Mouse (Mus musculus): ENCODE results near the gene Gm11639.

Gm11639 gene

DNA sequence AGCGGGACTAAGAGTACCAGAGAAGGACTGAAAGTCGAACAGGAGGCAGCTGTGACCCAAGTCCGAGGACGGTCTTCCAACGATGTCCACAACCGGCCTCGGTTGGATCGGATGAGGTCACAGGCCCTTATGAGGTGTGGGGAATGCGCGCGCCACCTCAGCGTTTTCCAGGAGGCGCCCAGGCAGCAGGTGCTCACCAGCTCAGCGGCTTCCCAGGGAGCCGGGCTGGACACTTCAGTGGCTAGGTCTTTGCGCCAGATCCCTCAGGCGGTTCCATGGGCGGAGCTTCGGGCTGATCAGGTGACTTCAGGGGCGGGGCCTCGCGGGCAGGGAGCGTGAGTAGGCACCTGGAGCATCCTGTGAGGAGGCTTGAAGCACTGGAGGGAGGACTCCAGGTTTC lies at the start of gene Gm11639:
Gm11639 (plus strand) TSS at position 160 of the 400 bp plus-strand sequence.
- DNase-seq: peak; percentile 41 to 42

DNA sequence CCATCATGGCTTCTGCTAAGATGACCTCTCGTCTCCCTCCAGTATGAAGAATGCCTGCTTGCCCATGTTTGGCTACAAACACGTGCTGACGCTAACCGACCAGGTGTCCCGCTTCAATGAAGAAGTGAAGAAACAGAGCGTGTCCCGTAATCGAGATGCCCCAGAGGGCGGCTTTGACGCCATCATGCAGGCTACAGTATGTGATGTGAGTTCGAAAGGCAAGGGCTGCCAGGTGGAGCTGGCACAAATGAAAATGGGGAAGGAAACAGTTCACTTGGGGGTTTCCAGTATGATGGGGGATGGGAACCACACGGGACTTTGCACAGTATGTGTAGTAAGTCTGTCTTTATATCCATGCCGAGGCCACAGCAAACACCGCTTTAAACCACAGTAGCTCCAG lies 48.5 kb upstream of the Gm11639 start:
- no peak for DNase-seq

DNA sequence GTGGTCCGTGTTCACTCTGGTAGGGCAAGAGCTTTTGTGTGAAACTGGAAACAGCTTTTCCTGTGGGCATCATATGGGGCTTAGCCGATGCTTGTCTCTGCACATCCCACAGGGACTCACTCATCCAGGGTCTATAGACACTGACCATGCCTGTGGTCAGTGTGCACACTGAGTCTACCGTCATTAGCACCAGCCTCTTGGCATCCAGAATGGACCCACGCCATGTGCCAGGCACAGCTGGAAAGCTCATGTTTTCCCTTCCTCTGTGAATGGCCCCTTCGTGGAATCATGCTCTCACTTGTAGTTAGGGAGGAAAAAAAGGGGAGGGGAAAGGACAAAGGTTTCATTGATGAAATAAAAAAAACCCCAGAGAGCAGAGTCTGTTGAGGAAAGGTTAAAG lies 47.5 kb upstream of the Gm11639 start:
- peak; percentile 41 to 50 for DNase-seq

DNA sequence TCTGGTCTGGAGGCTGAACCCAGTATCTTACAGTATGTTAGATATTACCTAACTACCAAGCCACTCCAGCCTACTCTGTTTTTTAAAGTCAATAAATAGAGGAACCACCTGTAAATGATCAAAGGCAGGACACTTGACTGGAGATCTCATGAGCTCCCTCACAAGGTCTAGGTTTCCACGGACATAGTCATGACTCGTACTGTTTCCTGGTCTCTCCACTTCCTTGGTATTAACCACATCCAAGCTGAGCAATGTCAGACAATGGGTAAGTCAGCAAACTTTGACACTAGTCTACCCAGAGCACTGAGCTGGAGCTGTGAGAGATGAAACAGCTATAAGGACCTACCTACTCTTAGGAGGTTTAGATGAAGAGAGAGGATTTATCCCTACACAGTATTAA lies 46.6 kb upstream of the Gm11639 start:
- DNase-seq: no peak

DNA sequence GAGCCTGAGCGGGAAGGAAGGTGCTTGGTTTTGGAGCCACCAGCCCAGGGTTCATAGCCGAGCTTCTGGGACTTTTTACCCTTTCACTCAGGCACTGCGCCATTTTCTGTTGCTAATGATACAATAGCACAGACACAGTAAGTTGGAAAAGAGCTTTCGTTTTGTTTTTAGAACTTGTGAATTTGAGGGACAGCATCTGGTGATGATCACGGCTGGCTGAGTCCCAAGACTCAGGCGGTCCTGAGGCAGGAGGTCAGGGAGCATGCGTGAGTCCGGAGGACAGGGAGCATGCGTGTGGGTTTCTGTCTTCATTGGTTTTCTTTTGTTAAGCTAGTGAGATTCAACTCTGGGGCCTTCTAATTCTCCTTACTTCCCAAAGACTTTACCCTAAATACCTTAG lies 45.9 kb upstream of the Gm11639 start:
- no peak for DNase-seq

DNA sequence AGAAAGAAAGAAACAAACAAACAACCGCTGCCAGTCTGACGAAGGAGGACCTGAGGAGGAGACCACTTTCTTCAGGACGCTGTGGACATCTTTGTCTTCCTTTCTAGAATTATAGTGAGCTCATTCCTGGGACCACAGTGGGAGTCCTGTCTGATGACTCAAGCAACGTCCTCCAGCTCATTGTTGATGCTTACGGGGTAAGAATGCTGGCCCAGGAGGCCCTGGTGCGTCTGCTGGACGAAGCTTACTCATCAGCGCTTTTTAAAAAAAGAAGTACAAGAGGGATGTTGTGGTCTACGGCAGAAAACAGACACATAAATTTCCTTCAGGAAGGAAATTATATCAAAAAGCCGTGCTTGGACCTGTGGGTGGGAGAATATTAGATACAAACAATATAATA lies 44.6 kb upstream of the Gm11639 start:
- no peak for DNase-seq

DNA sequence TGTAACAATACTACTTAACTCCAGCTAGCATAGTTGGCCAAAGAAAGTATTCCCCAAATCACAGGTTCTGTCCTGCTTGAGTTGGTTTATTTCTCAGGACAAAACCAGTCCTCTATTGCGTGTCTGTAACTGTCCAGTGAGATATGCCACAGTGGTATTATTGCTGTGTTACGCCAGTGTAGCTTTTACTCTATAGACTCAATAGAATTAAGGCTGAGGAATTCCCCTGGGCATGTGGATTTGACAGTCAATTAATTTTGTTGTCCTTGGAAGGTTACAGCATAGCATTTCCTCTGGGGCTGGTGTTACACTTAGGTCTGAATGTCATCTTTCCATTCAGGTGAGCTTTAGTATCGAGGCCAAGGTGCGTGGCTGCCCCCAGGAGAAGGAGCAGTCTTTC lies 42.3 kb upstream of the Gm11639 start:
- DNase-seq: no peak

DNA sequence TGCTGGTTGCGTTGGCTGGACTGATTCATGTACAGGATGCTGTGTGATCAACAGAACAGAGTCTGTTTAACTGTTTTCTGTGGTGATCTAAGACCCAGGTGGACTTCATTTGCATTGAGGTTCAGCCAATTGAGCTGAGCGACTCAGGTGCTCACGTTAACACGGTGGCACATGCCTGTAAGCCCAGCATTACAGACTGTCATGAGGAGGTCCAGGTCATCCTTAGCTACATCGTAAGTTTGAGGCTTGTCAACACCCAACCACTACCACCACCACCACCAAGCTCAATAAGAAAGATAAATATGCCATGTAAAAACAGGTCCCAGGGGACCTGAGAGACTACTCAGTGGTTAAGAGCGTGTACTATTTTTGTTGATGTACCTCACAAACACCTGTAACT lies 40.1 kb upstream of the Gm11639 start:
- DNase-seq: no peak

DNA sequence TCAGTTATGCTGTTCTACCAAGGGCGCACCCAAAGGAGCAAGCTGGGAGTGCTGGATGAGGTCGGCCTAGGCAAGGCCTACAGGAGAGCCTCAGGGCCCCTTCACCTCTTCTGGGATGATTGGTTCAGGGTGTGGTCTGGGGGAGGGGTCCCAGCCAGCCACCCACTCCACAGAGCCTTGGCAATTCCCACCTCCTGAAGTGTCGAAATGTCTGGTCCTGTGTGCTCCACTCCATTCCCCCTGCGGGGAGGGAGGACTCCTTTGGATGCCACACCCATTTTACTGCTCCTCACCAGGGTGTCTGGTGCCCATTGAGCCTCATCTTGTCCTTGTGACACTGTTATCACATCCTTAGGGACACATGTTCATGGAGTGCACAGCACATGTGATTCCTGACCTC lies 39.3 kb upstream of the Gm11639 start:
- DNase-seq: no peak

DNA sequence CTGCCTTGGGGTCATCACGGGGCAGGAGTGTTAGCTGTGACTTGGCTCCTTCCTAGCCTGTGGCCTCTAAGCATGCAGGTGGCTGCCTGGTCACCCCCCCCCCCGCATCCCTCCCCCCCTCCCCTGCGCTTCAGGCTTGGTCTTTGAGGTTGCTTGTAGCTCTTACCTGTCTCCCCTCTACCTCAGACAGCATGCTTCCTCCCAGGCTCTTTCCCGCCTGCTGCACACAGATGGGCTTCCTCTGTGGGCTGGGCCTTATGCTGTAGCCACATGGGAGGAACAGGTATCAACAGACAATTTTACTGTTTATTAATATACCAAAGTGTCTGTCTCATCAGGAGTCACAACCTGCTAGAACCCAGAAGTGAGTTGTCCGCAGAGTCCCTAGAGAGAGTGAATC lies 38.9 kb upstream of the Gm11639 start:
- no peak for DNase-seq

DNA sequence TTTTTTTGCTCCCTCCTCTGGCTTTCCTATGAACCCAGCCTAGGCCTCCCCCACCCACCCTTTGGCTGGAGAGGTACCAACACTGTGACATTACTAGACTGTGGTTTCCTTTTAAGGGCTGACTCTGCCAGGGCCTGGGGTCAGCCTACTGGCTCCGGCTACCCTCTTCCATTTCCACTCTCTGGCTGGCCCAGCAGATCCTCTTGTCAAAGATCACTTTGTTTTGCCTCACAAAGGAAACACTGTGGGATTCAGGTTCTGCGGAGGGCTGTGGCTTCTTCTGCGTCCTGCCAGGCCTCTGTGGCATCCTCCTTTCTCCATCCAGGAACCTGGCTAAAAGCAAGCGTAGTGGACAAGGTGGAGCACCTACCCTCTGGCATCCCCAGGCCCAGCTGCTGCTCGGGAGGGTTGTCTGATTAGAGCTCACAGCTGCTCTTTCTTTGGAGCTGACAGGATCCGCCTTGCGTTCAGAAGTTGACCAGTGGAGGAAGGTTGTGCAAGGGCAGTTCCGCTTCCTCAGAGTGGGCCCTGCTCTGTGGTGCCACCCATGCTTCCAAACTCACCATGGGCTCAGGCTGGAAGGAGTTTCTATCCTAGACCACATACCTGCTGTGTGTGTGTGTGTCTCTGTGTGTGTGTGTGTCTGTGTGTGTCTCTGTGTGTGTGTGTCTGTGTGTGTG lies 38.2 kb upstream of the Gm11639 start:
- peak in 1 of 2 experiments; percentile 25 for DNase-seq

DNA sequence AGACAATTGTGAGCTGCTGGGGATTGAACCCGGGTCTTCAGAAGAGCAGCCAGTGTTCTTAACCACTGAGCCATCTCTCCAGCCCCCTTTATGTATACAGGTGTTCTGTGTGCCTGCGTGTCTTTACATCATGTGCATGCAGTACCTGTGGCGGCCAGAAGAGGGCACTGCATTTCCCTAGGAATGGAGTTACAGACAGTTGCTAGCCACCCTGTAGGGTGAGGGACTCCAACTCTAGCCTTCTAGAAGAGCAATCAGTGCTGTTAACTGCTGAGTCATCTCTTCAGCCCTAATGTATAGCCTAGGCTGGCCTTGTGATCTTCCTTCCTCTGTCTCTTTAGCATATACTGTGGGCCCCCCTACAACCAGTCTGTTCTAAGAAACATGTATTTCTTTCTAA lies 36.9 kb upstream of the Gm11639 start:
- peak; percentile 56 to 68 for DNase-seq

DNA sequence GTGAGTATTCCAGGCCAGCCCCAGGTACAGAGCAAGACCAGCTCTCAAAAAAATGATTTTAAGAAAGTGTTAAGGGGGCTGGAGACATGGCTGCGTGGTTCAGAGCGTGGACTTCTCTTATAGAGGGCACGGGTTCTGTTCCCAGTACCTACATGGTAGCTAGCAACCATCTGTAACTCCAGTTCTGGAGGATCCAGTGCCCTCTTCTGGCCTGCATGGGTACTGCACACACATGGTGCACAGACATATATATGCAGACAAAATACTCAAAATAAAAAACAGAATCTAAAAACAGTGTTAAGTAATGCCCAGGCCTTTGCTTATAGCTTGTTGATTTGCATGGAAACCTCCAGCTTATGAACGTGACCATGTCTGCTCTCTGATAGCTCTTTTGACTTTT lies 24.9 kb upstream of the Gm11639 start:
- DNase-seq: no peak

DNA sequence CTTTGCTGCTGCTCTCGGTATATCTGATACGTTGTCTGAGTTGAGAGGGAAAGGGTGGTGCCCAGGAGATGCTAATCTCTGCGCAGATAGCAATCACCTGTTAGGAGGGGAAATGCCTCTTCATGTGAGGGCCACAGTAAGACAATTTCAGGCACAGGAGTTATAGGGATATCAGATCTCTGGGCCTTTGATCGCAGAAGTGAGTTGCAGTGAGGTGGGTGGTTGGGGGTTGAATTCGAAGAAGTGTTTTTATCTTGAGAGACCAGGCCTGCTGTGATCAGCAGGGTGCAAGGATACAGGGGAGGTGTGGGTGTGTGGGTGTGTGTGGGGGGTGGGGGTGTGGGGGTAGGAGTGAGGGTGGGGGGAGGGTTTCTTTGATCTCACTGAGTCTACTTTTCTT lies 24.4 kb upstream of the Gm11639 start:
- no peak for DNase-seq

DNA sequence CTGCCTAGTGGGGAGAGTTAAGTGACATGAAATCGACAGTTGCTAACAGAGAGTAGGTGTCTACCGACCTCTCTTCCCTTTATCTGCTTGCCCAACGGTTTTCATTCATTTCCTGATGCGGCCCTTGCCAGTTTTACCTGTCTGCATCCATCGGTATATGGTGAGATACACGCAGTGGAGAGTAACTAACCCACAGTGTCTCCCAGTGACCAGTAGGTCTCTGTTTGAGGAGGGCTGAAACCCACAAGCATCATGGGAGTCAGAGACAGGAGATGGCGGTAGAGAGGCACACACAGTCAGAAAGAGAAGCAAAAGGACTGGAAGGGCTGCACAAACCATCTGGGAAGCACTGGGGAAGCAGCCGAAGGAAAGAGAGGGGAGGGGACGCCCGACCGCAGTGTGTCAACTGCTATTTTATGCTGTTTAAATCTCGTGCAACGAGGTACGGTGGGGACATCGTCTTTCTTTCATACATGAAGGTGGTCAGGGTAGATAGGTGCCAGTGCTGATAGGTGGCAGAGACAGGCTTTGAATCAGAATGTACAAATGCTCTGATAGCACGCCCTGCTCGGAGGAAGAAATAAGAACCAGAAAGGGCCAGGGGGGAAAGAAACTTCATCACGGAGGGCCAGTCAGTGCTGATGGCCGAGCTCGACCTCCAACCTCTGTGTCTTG lies 23.8 kb upstream of the Gm11639 start:
- DNase-seq: peak; percentile 36 to 53

DNA sequence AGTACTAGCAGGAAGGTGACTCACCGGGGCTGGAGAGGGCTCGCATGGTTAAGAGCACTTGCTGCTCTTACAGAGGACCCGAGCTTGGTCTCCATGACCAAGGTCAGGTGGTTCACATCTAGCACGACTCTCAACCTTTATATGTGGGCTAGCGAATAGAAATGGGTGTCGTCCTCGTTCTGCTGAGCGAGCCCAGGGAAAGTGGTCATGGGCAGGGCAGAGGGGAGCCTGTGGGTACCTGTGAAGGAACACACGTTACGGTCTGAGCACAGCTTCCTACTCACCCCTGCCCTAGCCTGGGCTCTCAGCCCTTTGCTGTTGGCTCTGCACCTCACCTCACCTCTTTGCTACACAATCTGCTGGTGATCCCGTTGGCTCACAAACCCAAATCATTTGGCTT lies 22.9 kb upstream of the Gm11639 start:
- no peak for DNase-seq

DNA sequence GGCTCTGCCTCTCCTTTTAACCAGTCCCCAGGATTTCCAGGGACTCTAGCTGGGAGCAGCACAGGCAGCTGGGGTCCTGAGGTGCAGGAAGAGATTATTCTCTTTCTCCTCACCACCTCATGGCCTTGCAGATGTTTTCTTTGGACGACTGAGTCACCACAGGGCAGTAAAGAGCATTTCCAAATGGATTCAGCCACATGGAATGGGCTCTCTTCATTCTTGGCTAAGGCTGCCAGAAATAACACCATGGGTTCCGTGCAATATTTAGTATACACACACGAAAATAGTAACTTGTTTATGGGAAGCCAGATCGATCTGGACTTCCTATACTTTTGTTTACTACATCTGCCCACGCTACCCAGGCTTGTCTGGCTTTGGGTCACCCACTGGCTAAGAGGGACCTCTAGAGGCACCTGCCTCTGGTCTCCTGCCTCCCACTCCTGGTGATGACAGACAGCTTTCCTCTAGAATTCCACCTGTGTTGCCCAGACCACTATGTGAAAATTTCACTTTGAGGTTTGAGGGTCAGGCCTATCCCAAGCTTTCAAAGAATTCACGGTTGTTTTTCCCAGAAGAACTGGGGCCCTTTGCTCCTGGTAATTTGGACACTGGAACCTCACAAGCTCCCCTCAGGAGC lies 22.1 kb upstream of the Gm11639 start:
- no peak for DNase-seq

DNA sequence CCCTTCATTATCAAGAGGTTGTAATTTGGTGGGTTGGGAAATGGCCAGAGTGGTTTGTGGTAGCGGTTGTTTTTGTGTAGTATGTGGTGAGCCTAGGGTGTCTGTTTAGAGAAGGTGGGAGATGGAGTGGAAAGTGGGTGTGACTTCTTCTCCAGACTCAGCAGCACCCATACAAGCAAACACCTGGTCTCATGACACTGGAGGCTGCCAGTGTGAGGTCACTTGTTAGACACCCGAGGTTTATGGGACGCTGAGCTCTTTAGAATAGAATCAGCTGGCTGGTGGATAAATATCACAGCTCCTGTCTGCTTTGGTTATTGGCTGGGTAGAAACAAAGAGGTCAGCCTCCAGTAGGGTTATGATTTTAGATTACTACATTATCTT lies 21.6 kb upstream of the Gm11639 start:
- DNase-seq: no peak

DNA sequence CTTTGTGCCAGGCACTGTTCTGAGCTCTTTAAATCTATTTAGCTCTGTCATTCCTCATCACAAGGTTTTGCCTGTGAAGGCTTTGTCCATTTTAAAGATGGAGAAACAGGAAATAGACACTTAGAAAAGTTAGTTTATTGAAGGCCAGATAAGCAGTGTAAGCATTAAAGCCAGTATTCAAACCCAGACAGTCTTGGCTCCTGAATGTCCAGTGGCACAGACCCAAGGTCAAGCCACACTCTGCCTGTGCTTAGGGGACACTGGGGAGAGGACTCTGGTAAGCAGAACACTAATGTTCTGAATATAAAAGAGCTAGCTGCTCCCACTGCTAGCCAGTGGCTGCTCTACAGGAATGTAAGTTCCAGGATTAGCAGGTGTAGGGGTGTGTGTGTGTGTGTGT lies 21.1 kb upstream of the Gm11639 start:
- no peak for DNase-seq

DNA sequence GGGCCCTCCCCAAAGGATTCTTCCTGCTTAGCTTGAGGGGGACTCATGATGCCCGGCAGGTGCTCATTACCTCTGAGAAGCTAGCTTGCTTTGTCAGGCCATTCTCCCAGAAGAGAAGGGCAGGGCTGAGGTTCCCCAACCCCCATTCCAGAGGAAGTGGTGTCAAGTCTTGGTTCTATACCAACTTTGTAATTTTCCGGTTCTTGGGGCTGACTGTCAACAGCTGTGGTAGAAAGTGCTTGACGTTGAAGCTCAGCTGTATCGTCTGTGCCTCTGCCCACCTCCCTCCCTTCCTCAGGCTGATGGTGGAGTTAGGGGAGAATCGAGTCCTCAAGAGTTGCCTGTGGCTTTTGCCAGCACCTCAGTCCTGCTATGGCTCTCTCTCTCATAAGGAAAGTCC lies 18.1 kb upstream of the Gm11639 start:
- DNase-seq: no peak

DNA sequence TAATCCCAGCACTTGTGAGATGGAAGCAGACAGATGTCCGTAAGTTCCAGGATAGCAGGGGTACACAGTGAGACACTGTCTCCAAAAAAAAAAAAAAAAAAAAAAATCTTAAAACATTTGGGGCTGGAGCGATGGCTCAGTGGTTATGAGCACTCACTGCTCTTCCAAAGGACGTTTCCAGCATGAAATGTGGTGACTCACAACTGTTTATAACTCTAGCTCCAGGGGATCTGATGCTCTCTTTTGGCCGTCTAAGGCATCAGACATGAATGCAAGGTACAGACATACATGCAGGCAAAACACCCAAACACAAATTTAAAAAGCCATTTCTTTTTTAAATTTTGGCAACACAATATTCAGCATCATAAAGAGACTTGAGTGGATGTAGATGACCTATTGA lies 12.1 kb upstream of the Gm11639 start:
- no peak for DNase-seq

DNA sequence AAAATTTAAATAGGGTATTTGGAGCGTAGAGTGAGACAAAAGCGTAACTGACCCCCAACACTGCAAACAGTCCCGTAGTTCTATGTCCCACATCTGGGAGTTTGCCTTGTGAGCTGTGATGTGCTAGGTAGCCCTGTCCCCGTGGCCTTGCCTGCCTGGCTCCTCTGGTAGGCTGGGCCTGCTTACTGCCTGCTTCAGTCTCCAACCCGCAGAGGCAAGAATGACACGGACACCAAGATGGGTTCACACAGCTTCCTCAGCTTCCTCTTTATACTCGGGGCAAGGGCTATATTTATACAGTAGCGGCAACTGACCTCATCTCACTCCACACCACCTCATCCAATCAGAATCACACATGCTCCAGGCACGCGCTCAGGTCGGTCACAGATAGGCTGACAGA lies 10.7 kb upstream of the Gm11639 start:
- no peak for DNase-seq

DNA sequence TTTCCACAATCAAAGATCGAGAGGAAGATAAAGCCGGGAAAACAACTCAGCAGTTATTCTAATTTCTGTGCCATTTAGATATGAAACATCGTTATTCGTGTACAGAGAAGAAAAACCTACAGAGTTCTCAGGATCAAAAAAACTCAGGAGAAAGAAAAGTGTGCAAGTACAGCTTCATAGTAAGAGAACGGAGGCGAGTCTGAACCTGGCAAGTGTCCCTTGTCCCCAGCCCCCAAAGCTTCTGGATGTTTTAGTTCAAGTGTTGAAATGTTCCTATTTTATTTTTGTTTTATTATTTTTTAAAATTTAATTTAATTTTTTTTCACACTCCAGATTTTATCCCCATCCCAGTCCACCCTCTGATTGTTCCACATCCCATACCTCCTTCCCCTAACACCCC lies 7.7 kb downstream of the Gm11639 start:
- DNase-seq: no peak

DNA sequence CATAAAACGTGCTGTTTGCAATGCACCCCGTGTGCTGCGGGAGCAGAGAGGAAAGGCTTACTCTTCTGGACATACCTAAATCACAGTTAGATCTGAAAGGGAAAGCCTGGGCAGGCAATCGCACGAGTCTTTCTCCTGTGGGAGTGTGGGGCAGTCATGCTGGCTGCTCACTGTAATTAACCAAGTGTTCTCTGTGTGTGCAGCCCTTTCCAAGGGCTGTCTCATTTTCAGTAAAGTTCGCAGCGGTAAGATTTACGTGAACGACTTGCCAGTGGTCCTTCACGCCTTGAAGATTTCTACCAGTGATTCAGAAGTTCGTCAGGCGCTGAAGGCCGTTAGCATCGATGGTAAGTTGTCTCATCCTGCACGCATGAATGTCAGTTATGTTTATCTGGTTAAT lies 18.6 kb downstream of the Gm11639 start:
- no peak for DNase-seq

DNA sequence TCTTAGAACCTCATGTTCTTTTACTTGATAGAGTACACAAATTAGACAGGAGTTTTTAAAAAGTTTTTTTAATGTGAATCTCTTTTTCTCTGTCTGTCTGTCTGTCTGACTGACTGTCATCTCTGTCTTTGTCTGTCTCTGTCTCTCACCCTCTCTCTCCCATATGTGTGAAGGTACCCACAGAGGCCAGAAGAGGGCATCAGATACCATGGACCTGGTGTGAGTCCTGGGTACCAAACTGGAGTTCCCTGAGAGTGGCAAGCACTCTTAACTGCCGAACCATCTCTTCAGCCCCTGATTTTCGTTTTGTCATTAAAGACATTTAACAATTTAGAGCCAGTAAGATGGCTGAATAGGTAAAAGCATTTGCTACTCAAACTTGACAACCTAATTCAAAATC lies 21.6 kb downstream of the Gm11639 start:
- DNase-seq: no peak
